Mouse (Mus musculus) stomach, postnatal 0 days (tissue): ENCODE data around the gene Ubald2.

Experiments used
- CTCF ChIP-seq: IDR thresholded peaks from 2 replicates; pipeline ENCODE4 v1.5.1; 2016; ENCODE audit warnings: antibody characterized with exemption, low read depth, mild to moderate bottlenecking, moderate library complexity
- EP300 ChIP-seq: optimal IDR thresholded peaks from 2 replicates; pipeline ENCODE3; 2016; ENCODE audit warnings: antibody characterized with exemption

- TF ChIP-seq EP300, result no peak
- peak; percentile 12; the same call in 1 of the 2 replicates for TF ChIP-seq CTCF
Observed at GRCm38 (mm10) chr11:116434287-116434966, 533 bp downstream of the Ubald2 start.
